Mouse (Mus musculus) heart, postnatal 0 days (tissue): ENCODE data around the gene Pard3b.

Experiments
- CTCF ChIP-seq: IDR thresholded peaks from 2 replicates; pipeline ENCODE4 v1.5.1; 2016; ENCODE audit warnings: antibody characterized with exemption, control low read depth, low read depth
- EP300 ChIP-seq: IDR thresholded peaks from 2 replicates; pipeline ENCODE4 v1.6.1; 2016; ENCODE audit warnings: antibody characterized with exemption, low read depth

DNA sequence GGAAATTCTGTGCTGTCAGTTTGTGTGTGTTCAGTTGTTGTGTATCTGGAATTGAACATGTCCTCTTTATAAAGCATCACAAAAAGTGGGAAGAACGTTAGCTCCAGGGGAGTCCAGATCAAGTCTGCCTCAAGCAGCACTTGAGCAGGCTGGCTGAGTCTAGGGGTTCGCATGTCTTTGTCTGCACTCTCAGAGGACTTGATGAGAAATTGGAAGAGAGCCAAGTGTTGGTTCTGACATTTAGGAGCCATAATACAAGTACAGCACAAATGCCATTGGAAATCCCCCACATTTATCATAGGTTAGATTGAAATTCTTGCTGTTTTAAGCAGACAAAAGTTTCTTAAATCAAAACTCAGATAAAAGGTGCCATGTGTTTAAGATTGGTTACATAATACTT, 694.4 kb downstream of the Pard3b start:
- no peak for TF ChIP-seq CTCF
- TF ChIP-seq EP300 = no peak
